Comparison of ENCODE assay signal across 13 mouse cellular contexts in the genomic region with DNA sequence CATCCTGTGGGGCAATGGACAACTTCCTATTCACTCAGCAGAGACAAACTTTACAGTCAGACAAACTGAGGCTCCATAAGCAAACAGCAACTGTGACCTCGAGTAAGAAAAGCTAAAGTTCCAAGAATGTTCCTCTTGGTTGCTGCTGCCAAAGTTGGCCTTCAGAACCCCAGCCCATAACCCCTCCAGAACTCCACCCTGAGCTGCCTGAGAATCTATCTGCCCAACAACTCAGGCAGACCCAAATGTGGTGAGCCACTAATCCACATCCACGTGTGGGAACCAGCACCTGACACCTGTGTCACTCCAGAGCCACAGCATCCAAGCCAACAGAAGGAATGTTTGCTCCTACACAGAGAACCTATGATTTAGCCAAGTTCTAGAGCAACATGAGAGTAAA.
"Had no signal": no experiment of that assay in that cellular context is flagged by ENCODE, and none has a peak within 500 bp of the region (broad histone marks: within the 10 kb centered on the region; RNA-seq: fewer than 3 reads in every experiment).

No protein-coding gene starts in this region.

- H3K4me2 ChIP-seq: limb, embryonic 12.5 days; stomach, embryonic 15.5 days had no signal

- H3K36me3 ChIP-seq: limb, embryonic 12.5 days; lung, embryonic 15.5 days; midbrain, embryonic 12.5 days; stomach, embryonic 15.5 days had no signal

- H3K4me3 ChIP-seq: layer of hippocampus, adult 2 months; limb, embryonic 12.5 days; lung, embryonic 15.5 days; megakaryocyte, embryonic 14.5 days; midbrain, embryonic 12.5 days; stomach, embryonic 15.5 days had no signal

- H3K9me3 ChIP-seq: limb, embryonic 12.5 days; lung, embryonic 15.5 days; megakaryocyte, embryonic 14.5 days; midbrain, embryonic 12.5 days; stomach, embryonic 15.5 days had no signal

- H3K27ac ChIP-seq: layer of hippocampus, adult 2 months; limb, embryonic 12.5 days; lung, embryonic 15.5 days; macrophage; midbrain, embryonic 12.5 days; stomach, embryonic 15.5 days had no signal

- H3K27me3 ChIP-seq: lung, embryonic 15.5 days; megakaryocyte, embryonic 14.5 days; midbrain, embryonic 12.5 days; stomach, embryonic 15.5 days had no signal

- H3K9ac ChIP-seq: limb, embryonic 12.5 days; lung, embryonic 15.5 days; midbrain, embryonic 12.5 days; stomach, embryonic 15.5 days had no signal

- DNase-seq: kidney, postnatal 10 days; kidney, postnatal 4 days; lung, postnatal 14 days; right cerebral cortex, postnatal 14 days; thymus, postnatal 4 days had no signal

- ATAC-seq: midbrain, embryonic 16.5 days had no signal
